Mouse (Mus musculus) bone marrow, adult 2 months (tissue): ENCODE measurements around the gene Ap1g1. TPM values are rescaled to one million over a fixed set of nuclear protein-coding genes. Genes with fewer than 3 reads are reported as not detected.

Experiments
- H3K27ac ChIP-seq: fragments of 200-500 bp; 2 replicates; pipeline ENCODE4 v1.5.1; 2012; ENCODE audit warnings: low read depth, mild to moderate bottlenecking, control low read depth, inconsistent platforms, low read length; ENCODE audit not compliant: control insufficient read depth, poor library complexity, insufficient read depth
- H3K4me1 ChIP-seq: fragments of 200-500 bp; 2 replicates; pipeline ENCODE4 v1.6.1; 2011; ENCODE audit warnings: low read length; ENCODE audit not compliant: control insufficient read depth, insufficient read depth
- H3K4me3 ChIP-seq: fragments of 200-500 bp; replicated peaks from 2 replicates; pipeline ENCODE3; 2011; ENCODE audit warnings: mild to moderate bottlenecking, low read depth, low read length, control low read depth; ENCODE audit not compliant: control insufficient read depth
- CTCF ChIP-seq: fragments of 200-500 bp; IDR thresholded peaks from 2 replicates; pipeline ENCODE4 v1.5.1; 2011; ENCODE audit warnings: low read length, control low read depth; ENCODE audit not compliant: control insufficient read depth, insufficient read depth
- POLR2A ChIP-seq: fragments of 200-500 bp; IDR thresholded peaks from 2 replicates; pipeline ENCODE4 v1.6.1; 2011; ENCODE audit warnings: low read depth, mild to moderate bottlenecking, control low read depth, low read length, borderline replicate concordance; ENCODE audit not compliant: control insufficient read depth
- WGBS: fragments of 180-500 bp; shearing (Covaris S2); methylation state at CpG from one replicate; pipeline ENCODE4 v1.1.7; 2018; 5-methylcytosine and 5-hydroxymethylcytosine counted together
- polyA plus RNA-seq: library from polyadenylated mRNA; stranded (reverse); fragments of >200 nt; gene quantifications from 2 replicates; pipeline ENCODE4 v1.2.4, GENCODE M21; 2011; ENCODE audit warnings: low replicate concordance; ENCODE audit not compliant: missing spikeins, insufficient read depth, insufficient read length

The Ap1g1 gene
- polyA plus RNA-seq, 1 experiment = 34.5 TPM

DNA sequence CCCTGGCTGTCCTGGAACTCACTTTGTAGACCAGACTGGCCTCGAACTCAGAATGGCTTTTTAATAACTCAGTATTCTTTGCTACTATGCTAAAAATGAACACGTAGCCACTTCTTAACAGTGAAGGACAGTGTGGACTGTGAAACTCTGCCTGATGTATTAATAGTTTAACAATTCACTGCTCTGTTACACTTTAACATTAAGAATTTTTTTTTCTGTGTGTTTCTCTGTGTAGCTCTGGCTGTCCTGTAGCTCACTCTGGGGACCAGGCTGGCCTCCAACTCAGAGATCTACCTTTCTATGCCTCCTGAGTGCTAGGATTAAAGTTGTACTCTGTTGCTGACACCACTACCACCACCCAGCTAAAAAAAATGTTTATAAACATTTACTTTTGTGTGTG is 45.2 kb downstream of the Ap1g1 start:
- Histone ChIP-seq H3K4me3 (no peak overlapping the region), H3K27ac (no peak overlapping the region), H3K4me1 (no peaks in the 10 kb centered on the region)
- 86% methylated on average over 2 of the region's 2 CpGs for WGBS
- no peak for TF ChIP-seq POLR2A
- no peak for TF ChIP-seq CTCF

DNA sequence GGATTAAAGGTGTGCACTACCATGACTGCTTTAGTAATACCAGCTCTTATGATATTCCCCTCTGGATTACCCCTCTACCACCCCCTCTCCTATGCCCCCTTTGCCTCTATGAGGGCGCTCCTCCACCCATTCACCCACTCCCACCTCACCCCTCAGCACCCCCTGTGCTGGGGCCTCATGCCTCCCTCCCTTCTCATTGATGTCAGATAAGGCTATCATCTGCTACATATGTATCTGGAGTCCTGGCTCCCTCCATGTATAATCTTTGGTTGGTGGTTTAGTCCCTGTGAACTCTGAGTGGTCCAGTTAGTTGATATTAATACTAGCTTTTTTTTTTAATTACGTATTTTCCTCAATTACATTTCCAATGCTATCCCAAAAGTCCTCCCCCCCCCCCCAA is 61.5 kb downstream of the Ap1g1 start:
- no peak for TF ChIP-seq CTCF
- TF ChIP-seq POLR2A = no peak
- 83% methylated on average over 2 of the region's 2 CpGs for WGBS

DNA sequence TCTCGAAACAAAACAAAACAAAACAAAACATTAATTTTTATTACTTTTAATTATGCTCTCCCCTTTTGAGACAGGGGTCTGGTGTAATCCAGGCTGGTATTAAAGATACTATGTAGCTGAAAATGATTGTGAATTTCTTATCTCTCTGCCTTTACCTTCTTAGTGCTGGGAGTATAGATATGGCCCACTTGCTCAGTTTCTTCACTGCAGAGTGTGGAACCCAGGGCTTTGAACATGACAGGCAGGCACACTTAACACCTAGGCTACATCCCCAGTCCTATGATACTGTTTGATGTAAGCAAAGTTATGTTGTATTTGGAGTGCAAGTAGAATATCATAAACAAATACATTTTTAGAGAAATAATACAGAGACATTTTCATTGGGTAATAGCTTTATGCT is 64.1 kb downstream of the Ap1g1 start:
- TF ChIP-seq POLR2A (no peak), CTCF (no peak)

More for the DNA sequence above, 61.5 kb downstream of the Ap1g1 start:
- Histone ChIP-seq H3K4me1 (no peaks in the 10 kb centered on the region), H3K4me3 (no peak overlapping the region), H3K27ac (no peak overlapping the region)

DNA sequence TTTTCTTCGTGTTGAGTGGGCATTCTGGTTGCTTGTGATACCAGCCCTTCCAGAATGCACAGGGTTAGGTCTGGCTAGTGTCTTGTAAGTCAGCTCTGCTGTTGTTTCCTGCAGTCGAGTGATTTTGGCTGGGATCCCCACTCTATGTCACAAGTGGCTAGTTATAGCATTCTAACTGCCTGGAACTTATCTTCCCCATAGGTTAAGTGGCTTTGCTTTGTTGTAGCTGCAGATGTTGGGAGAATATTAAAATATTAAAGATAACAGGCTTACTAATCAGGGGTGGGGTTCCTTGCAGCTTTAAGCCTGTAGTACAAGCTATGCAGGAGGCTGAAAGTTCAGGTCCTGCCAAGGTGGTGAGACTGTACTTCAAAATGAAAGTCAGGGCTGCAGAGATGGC is 69.5 kb downstream of the Ap1g1 start:
- TF ChIP-seq POLR2A = no peak
- no peak for TF ChIP-seq CTCF
- Histone ChIP-seq H3K27ac (no peak overlapping the region), H3K4me3 (no peak overlapping the region), H3K4me1 (no peaks in the 10 kb centered on the region)
- WGBS = 45% methylated on average over 2 of the region's 2 CpGs

More for the DNA sequence above, 64.1 kb downstream of the Ap1g1 start:
- Histone ChIP-seq H3K4me3 (no peak overlapping the region), H3K4me1 (no peaks in the 10 kb centered on the region), H3K27ac (no peak overlapping the region)
- 90% methylated on average over 1 of the region's 1 CpGs for WGBS

DNA sequence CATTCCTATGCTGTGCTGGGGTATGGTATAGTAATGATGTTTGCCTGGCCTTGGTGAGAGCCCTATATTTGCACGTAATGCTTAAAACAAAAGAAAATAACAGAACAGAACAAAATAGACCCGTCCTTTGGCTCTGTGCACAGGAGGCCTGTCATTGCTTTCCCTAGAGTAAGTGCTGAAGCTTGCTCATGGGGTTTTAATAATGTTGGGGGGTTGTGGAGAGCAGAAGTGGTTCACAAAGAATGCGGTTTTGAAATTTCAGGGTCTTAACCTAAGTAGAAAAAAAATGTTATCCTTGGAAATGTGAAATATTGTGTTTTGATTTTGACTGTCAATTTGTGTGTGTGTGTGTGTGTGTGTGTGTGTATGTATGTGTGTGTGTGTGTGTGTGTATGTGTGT is 70.6 kb downstream of the Ap1g1 start:
- TF ChIP-seq CTCF (no peak), POLR2A (no peak)
- Histone ChIP-seq H3K27ac (no peak overlapping the region), H3K4me1 (no peaks in the 10 kb centered on the region), H3K4me3 (no peak overlapping the region)
- 91% methylated on average over 3 of the region's 3 CpGs for WGBS

DNA sequence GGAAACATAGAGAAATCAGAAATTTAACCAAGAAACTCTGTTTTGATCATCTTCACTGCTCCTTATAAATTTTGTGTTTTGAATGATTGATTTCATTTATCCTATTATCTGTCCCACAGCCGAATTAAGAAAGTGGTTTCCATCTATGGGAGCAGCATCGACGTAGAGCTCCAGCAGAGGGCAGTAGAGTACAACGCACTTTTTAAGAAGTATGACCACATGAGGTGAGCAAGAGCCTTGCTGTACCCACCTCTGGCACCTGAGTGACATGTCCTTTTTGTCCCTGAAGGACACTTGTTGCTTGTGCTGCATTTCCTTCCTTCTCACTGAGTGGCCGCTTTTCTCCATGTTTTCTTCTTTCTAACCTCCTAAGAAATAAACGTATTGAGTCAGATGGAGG is 75.1 kb downstream of the Ap1g1 start:
- Histone ChIP-seq H3K27ac (no peak overlapping the region), H3K4me1 (no peaks in the 10 kb centered on the region), H3K4me3 (no peak overlapping the region)
- 29% methylated on average over 6 of the region's 6 CpGs for WGBS
- TF ChIP-seq CTCF = peak; percentile 84
- TF ChIP-seq POLR2A = no peak

DNA sequence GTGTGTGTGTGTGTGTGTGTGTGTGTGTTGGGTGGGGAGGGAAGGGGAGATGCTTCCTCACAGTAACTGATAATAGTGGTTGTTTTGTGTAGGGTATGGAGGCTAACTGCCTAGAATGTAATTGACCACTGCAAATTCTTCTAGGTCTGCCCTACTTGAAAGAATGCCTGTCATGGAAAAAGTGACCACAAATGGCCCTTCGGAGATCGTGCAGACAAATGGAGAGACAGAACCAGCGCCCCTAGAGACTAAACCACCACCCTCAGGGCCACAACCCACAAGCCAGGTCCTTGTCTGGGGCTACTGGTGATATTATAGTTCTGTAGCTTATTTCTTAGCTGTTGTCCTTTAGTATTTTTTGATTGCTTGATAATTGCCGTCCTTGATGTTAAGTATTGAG is 76.2 kb downstream of the Ap1g1 start:
- H3K27ac ChIP-seq = no peak overlapping the region
- WGBS = 86% methylated on average over 4 of the region's 4 CpGs
- TF ChIP-seq CTCF (no peak), POLR2A (no peak)
- no peak overlapping the region for H3K4me3 ChIP-seq
- no peaks in the 10 kb centered on the region for H3K4me1 ChIP-seq

DNA sequence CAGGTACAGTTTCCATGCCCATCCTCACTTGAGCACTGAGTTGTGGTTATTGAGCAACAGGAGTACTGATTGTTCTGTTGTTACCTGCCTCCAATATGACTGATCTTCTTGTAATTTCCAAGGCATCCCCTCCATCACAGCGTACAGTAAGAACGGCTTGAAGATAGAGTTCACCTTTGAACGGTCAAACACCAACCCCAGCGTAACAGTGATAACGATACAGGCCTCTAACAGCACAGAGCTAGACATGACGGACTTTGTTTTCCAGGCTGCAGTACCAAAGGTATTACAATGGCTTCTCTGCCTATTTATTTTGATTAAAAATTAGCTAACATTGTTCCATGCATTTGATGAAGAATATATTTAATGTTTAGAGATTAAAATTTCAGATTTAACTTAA is 77.1 kb downstream of the Ap1g1 start:
- Histone ChIP-seq H3K27ac (no peak overlapping the region), H3K4me3 (no peak overlapping the region), H3K4me1 (no peaks in the 10 kb centered on the region)
- no peak for TF ChIP-seq CTCF
- no peak for TF ChIP-seq POLR2A
- WGBS = 95% methylated on average over 6 of the region's 6 CpGs

DNA sequence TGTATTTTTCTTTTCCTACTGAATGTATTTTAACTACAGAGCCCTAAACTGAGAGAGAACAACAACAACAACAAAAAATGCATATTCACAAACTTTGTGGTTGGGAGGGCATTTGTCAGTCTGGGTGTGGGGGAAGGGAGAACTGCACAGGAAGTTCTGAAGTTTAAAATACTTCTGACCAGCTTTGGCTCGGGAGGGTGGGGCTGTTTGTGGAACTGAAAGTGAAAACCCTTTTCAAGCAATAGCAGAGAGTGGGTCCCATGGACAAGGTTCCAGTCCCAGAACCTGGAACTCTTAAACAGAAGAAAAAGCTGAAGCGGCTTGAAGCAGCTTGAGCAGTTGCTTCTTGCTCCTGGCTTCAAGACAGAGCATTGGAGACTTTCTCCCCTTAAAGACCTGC is 85.0 kb downstream of the Ap1g1 start:
- peak overlapping the region; percentile 19 for H3K4me3 ChIP-seq
- WGBS = 6% methylated on average over 2 of the region's 2 CpGs
- H3K4me1 ChIP-seq = no peaks in the 10 kb centered on the region; the same call in 1 of the 2 replicates
- H3K27ac ChIP-seq = peak overlapping the region; percentile 88
- TF ChIP-seq CTCF = no peak
- TF ChIP-seq POLR2A = no peak
